Mouse (Mus musculus) hindbrain, postnatal 0 days (tissue): ENCODE results near the gene Hps3. TPM values are rescaled to one million over a fixed set of nuclear protein-coding genes. Genes with fewer than 3 reads are reported as not detected.
"Not testable (repeated sequence)": the region's sequence is repeated elsewhere in the genome, so short reads cannot be mapped to it uniquely, and the experiment has no call there.

ENCODE experiments used
- ATAC-seq: fragments of 200-750 bp; cut with Nextera tagmentation; 2 replicates; pipeline ENCODE4 v1.8.0; 2017; ENCODE audit warnings: mild to moderate bottlenecking, moderate TSS enrichment, moderate library complexity
- DNase-seq: peaks from one replicate; pipeline ENCODE4 v3.0.0-alpha.2; 2015; ENCODE audit warnings: low spot score
- H3K27ac ChIP-seq: fragments of 300-500 bp; sonication (generic); 2 replicates; pipeline ENCODE4 v1.5.1; 2014; ENCODE audit warnings: mild to moderate bottlenecking
- H3K27me3 ChIP-seq: fragments of 300-500 bp; sonication (generic); 2 replicates; pipeline ENCODE4 v1.6.1; 2014; ENCODE audit warnings: low read length, mixed read lengths; ENCODE audit not compliant: insufficient read depth
- H3K36me3 ChIP-seq: fragments of 300-500 bp; sonication (generic); 2 replicates; pipeline ENCODE4 v1.6.1; 2014; ENCODE audit warnings: low read length, mixed read lengths; ENCODE audit not compliant: insufficient read depth
- H3K4me1 ChIP-seq: fragments of 300-500 bp; sonication (generic); 2 replicates; pipeline ENCODE4 v1.6.1; 2014; ENCODE audit warnings: antibody characterized with exemption, low read length, mixed read lengths; ENCODE audit not compliant: insufficient read depth
- H3K4me2 ChIP-seq: fragments of 300-500 bp; sonication (generic); 2 replicates; pipeline ENCODE4 v1.6.1; 2014; ENCODE audit warnings: low read depth, mild to moderate bottlenecking, low read length, moderate library complexity, mixed read lengths
- H3K4me3 ChIP-seq: fragments of 300-500 bp; sonication (generic); 2 replicates; pipeline ENCODE4 v1.5.1; 2014; ENCODE audit warnings: low read length
- H3K9ac ChIP-seq: fragments of 300-500 bp; sonication (generic); replicated peaks from 2 replicates; pipeline ENCODE4 v1.6.1; 2014; ENCODE audit warnings: mild to moderate bottlenecking, low read length, moderate library complexity, mixed read lengths
- H3K9me3 ChIP-seq: fragments of 300-500 bp; sonication (generic); 2 replicates; pipeline ENCODE4 v1.6.1; 2016; ENCODE audit warnings: low read length, mixed read lengths
- CTCF ChIP-seq: IDR thresholded peaks from 2 replicates; pipeline ENCODE4 v1.5.1; 2016; ENCODE audit warnings: antibody characterized with exemption, control low read depth, low read depth
- WGBS: fragments of 180-500 bp; shearing (Covaris S2); extraction: QIAGEN DNeasy Blood & Tissue Kit; methylation state at CpG from one replicate; pipeline ENCODE4 v1.1.7; 2014; 5-methylcytosine and 5-hydroxymethylcytosine counted together
- polyA plus RNA-seq: library from polyadenylated mRNA; unstranded; fragments of >200 nt; fragmentation: Nextera tagmentation; extraction: Ambion mirVana; gene quantifications from 2 replicates; pipeline ENCODE4 v1.2.1, GENCODE M21; 2015
- total RNA-seq: library from RNA; depleted of rRNA; stranded (reverse); fragments of >200 nt; gene quantifications from 2 replicates; pipeline ENCODE4 v1.2.3, GENCODE M21; 2014; rRNA removed

Hps3 gene
- total and polyA plus RNA-seq, 2 experiments from 2014 or later = 11.2 to 15.6 TPM

DNA sequence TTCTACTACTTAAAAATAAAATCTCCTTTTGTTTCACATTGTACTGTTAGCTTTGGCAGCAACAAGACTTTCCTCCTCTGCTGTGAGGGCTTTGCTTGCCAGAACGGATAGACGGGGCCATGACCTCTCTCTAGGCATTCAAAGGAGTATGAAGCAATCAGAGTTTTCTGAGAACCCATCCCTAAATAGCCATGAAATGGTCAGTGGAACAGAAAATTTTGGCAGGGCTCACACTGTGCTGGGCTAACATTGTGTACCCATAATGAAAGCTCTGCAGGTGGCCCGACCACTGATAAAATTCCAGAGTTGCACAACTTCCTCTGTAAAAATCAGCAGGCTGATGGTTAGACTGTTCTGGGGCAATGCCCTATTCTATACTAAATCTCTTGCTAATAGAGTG, 81.2 kb downstream of the Hps3 start:
- DNase-seq = peak; percentile 74

DNA sequence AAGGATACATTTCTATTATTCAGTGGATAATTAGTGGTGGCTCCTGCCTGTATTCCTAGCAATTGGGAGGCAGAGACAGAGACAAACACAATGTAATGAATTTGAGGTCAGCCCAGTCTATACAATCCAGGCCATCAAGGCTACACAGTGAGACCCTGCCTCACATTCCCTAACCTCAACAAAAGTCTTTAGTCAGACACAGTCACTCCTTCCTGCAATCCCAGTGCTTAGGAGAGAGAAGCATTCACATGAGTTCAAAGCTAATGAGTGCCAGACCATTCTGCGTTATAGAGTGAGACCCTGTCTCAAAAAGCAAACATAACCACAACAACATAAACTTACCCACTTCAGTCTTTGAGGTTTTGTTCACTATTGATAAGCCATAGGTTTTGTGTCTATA, 81.7 kb downstream of the Hps3 start:
- Histone ChIP-seq H3K27me3 (no peaks in the 10 kb centered on the region), H3K4me2 (no peak overlapping the region), H3K36me3 (no peaks in the 10 kb centered on the region), H3K27ac (peak overlapping the region; percentile 28; the same call in 1 of the 2 replicates), H3K4me1 (no peaks in the 10 kb centered on the region), H3K9me3 (no peaks in the 10 kb centered on the region), H3K9ac (no peak overlapping the region), H3K4me3 (no peak overlapping the region)
- DNase-seq = no peak
- no peak for TF ChIP-seq CTCF
- WGBS = 8% methylated on average over 1 of the region's 1 CpGs
- ATAC-seq = 0 out of 2 replicates have a peak, but pooled peaks have one; percentile 22

More for the DNA sequence above, 81.2 kb downstream of the Hps3 start:
- 9% methylated on average over 3 of the region's 3 CpGs for WGBS
- TF ChIP-seq CTCF = no peak
- no peaks in the 10 kb centered on the region for H3K27me3 ChIP-seq
- ATAC-seq = peak; percentile 93
- H3K9me3 ChIP-seq = no peaks in the 10 kb centered on the region
- H3K36me3 ChIP-seq = no peaks in the 10 kb centered on the region
- no peak overlapping the region for H3K4me3 ChIP-seq
- H3K27ac ChIP-seq = no peak overlapping the region
- H3K9ac ChIP-seq = no peak overlapping the region
- H3K4me2 ChIP-seq = no peak overlapping the region
- no peaks in the 10 kb centered on the region for H3K4me1 ChIP-seq

- H3K27ac ChIP-seq, H3K4me2 ChIP-seq, DNase-seq, ATAC-seq, H3K36me3 ChIP-seq, H3K4me1 ChIP-seq, H3K4me3 ChIP-seq, H3K9ac ChIP-seq, H3K27me3 ChIP-seq, H3K9me3 ChIP-seq: not testable (repeated sequence)
- WGBS = 94% methylated on average over 1 of the region's 1 CpGs
These were observed 85.7 kb downstream of the Hps3 start for GRCm38 (mm10) chr3:19949401-19949800.

GRCm38 (mm10) chr3:19948552-19948951, 86.6 kb downstream of the Hps3 start:
- Histone ChIP-seq H3K9ac (no peak overlapping the region), H3K4me1 (no peaks in the 10 kb centered on the region), H3K4me2 (no peak overlapping the region), H3K27ac (no peak overlapping the region), H3K27me3 (no peaks in the 10 kb centered on the region), H3K36me3 (no peaks in the 10 kb centered on the region), H3K9me3 (no peaks in the 10 kb centered on the region), H3K4me3 (no peak overlapping the region)
- DNase-seq (no peak), ATAC-seq (no peak)
- TF ChIP-seq CTCF = no peak

Other genes with a start within 250 kb of the Hps3 start
- 19.1 and 20.6 TPM in 2 replicates for gene Cp, start 78.3 kb downstream of the Hps3 start, total RNA-seq
- gene Cp, start 78.3 kb downstream of the Hps3 start, polyA plus RNA-seq = 15.0 and 18.7 TPM in 2 replicates
- 4.3 and 6.3 TPM in 2 replicates for gene Hltf, start 22.5 kb upstream of the Hps3 start, total RNA-seq
- gene Hltf, start 22.5 kb upstream of the Hps3 start, polyA plus RNA-seq = 7.4 and 9.1 TPM in 2 replicates
- gene Gyg, start 120.0 kb upstream of the Hps3 start, total RNA-seq = 39.9 and 41.0 TPM in 2 replicates
- 84.9 and 87.7 TPM in 2 replicates for gene Gyg, start 120.0 kb upstream of the Hps3 start, polyA plus RNA-seq
- gene Cpa3, start 206.9 kb upstream of the Hps3 start, total RNA-seq = 0.83 and 0.94 TPM in 2 replicates
- gene Cpa3, start 206.9 kb upstream of the Hps3 start, polyA plus RNA-seq = 0.90 and 1.0 TPM in 2 replicates
- gene Cpb1, start 240.4 kb upstream of the Hps3 start, total RNA-seq = 0.07 and 0.31 TPM in 2 replicates
- gene Cpb1, start 240.4 kb upstream of the Hps3 start, polyA plus RNA-seq = 0.23 and 0.36 TPM in 2 replicates